Mouse (Mus musculus) thymus, postnatal 4 days (tissue): ENCODE data around the gene Rorc.
A peak's percentile ranks its signal among the peaks of the same experiment; 100 is the strongest.

Experiments
- DNase-seq: peaks from one replicate; pipeline ENCODE4 v3.0.0; 2021

Gene Rorc

GRCm38 (mm10) chr3:94434305-94434704, 61.7 kb downstream of the Rorc start:
- DNase-seq: no peak

- DNase-seq: no peak
Measured at GRCm38 (mm10) chr3:94436420-94436819, 63.8 kb downstream of the Rorc start.

DNA sequence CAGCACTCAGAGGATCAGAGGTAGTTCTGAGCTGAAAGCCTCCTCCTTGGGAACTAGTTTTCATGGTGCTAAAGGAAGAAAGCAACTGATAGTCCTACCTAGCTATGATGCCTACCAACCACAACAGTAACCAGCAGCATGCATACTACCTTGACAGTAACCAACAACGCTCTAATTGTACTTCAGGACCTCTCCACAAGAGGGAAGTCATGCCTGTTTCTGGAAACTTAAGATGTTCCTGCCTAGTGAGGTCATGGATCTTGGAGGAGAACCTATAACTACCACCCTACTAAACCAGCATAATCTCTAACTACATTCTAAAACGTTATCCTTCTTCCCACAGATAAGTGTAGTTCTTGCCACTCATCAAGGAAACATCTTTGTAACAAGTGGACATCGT, 68.6 kb downstream of the Rorc start:
- no peak for DNase-seq

- DNase-seq: peak; percentile 98
Measured at GRCm38 (mm10) chr3:94442951-94443596, 70.5 kb downstream of the Rorc start, which contains the start of gene Mrpl9. TSS of gene Mrpl9 (plus strand) at chr3:94443318.

- DNase-seq: no peak
Measured at GRCm38 (mm10) chr3:94443597-94443964, 71.0 kb downstream of the Rorc start, which contains the start of gene Oaz3. TSS of gene Oaz3 (minus strand) at chr3:94443915.
